Mouse (Mus musculus) heart, postnatal 36 days (tissue): Measurements from ENCODE around the gene Zfp768. TPM values are rescaled to one million over a fixed set of nuclear protein-coding genes. Genes with fewer than 3 reads are reported as not detected.
"Not testable (repeated sequence)": the region's sequence is repeated elsewhere in the genome, so short reads cannot be mapped to it uniquely, and the experiment has no call there.

Experiments
- DNase-seq, 2 experiments: peaks; one replicate each; pipeline ENCODE4 v3.0.0; 2021 to 2022
- intact Hi-C: fragments of 180-260 bp; cut with DNase I; formaldehyde crosslinking; loops from one replicate; pipeline ENCODE4 v1.15.1; 2025
- total RNA-seq, 2 experiments: library from RNA; stranded (reverse); gene quantifications; 2 replicates each; pipeline ENCODE4 v1.2.3; 2021

The Zfp768 gene
- total RNA-seq: 10 to 100 TPM; 34.8 to 35.5 TPM

GRCm38 (mm10) chr7:127345512-127346325 lies at the start of gene Zfp768:
Gene Zfp768 (minus strand): TSS chr7:127345589.
- intact Hi-C loops: loop anchor here (10.0 kb wide), 1 partner anchor 841 kb away; the partner anchor contains the start of gene Atxn2l

GRCm38 (mm10) chr7:127393944-127394333 lies 48.5 kb upstream of the Zfp768 start:
- no peak for DNase-seq
- intact Hi-C loops: loop anchor here (1.0 kb wide), 1 partner anchor 28 kb away; the partner anchor contains the start of gene Zfp688

More at GRCm38 (mm10) chr7:127345512-127346325, at the start of gene Zfp768:
- DNase-seq: peak; percentile 96 to 99

- intact Hi-C loops: no loop called here
- peak; percentile 97 for DNase-seq
Measured at GRCm38 (mm10) chr7:127393157-127393943, 48.0 kb upstream of the Zfp768 start, which contains the start of gene E430018J23Rik. Gene E430018J23Rik (minus strand): TSS chr7:127393629.

GRCm38 (mm10) chr7:127392251-127392824 lies 46.9 kb upstream of the Zfp768 start:
- DNase-seq: no peak
- intact Hi-C loops: no loop called here

- intact Hi-C loops: no loop called here
Measured at GRCm38 (mm10) chr7:127391538-127391937, 46.1 kb upstream of the Zfp768 start.

GRCm38 (mm10) chr7:127390306-127390705 lies 44.9 kb upstream of the Zfp768 start:
- DNase-seq: no peak
- intact Hi-C loops: no loop called here

More at GRCm38 (mm10) chr7:127391538-127391937, 46.1 kb upstream of the Zfp768 start:
- no peak for DNase-seq

GRCm38 (mm10) chr7:127388201-127388600 lies 42.8 kb upstream of the Zfp768 start:
- DNase-seq, intact Hi-C loops: not testable (repeated sequence)

GRCm38 (mm10) chr7:127386641-127387392 lies 41.4 kb upstream of the Zfp768 start, which contains the start of gene 9130019O22Rik:
Gene 9130019O22Rik (minus strand): TSS chr7:127387166.
- intact Hi-C loops: loop anchor here (1.0 kb wide), 1 partner anchor 12 kb away; no protein-coding TSS in a partner anchor
- peak; percentile 91 to 93 for DNase-seq

GRCm38 (mm10) chr7:127385560-127385959 lies 40.2 kb upstream of the Zfp768 start:
- intact Hi-C loops, DNase-seq: not testable (repeated sequence)

- no peak for DNase-seq
- intact Hi-C loops: no loop called here
Measured at GRCm38 (mm10) chr7:127378310-127378921, 33.0 kb upstream of the Zfp768 start.

- intact Hi-C loops: loop anchor here (1.0 kb wide), 1 partner anchor 12 kb away; the partner anchor contains the start of gene 9130019O22Rik
- peak; percentile 93 to 95 for DNase-seq
Measured at GRCm38 (mm10) chr7:127375271-127376245, 30.2 kb upstream of the Zfp768 start, which contains the start of gene Zfp747. Gene Zfp747 (minus strand): TSS chr7:127376050.

GRCm38 (mm10) chr7:127371870-127372269 lies 26.5 kb upstream of the Zfp768 start:
- intact Hi-C loops, DNase-seq: not testable (repeated sequence)

GRCm38 (mm10) chr7:127371213-127371612 lies 25.8 kb upstream of the Zfp768 start:
- intact Hi-C loops: no loop called here
- DNase-seq: no peak

- intact Hi-C loops: no loop called here
- no peak for DNase-seq
Measured at GRCm38 (mm10) chr7:127366249-127366648, 20.9 kb upstream of the Zfp768 start.

GRCm38 (mm10) chr7:127364166-127364565 lies 18.8 kb upstream of the Zfp768 start:
- intact Hi-C loops: no loop called here
- no peak for DNase-seq

GRCm38 (mm10) chr7:127363475-127363921 lies 18.1 kb upstream of the Zfp768 start:
- no peak for DNase-seq
- intact Hi-C loops: loop anchor here (2.0 kb wide), 1 partner anchor 43 kb away; the partner anchor contains the start of gene Zfp764

GRCm38 (mm10) chr7:127362418-127362817 lies 17.0 kb upstream of the Zfp768 start:
- DNase-seq: not testable (repeated sequence)
- intact Hi-C loops: loop anchor here (1.0 to 2.0 kb wide), 2 partner anchors 44 to 136 kb away; partner anchors contain the start of gene Zfp764

- DNase-seq: no peak
- intact Hi-C loops: no loop called here
Measured at GRCm38 (mm10) chr7:127361449-127361848, 16.1 kb upstream of the Zfp768 start.
